Mouse (Mus musculus) ovary, postnatal 14 days (tissue): Measurements from ENCODE around the gene Clcn1.

Source experiments
- DNase-seq: peaks from one replicate; pipeline ENCODE4 v3.0.0; 2022; ENCODE audit warnings: low spot score

Clcn1 gene

GRCm38 (mm10) chr6:42309816-42310378, 23.4 kb downstream of the Clcn1 start:
- DNase-seq, result no peak

- DNase-seq, result no peak
These were observed 24.1 kb downstream of the Clcn1 start for GRCm38 (mm10) chr6:42310427-42311053.

- DNase-seq, result no peak
These were observed 31.8 kb downstream of the Clcn1 start for GRCm38 (mm10) chr6:42318293-42318692.

GRCm38 (mm10) chr6:42323371-42324066, 37.0 kb downstream of the Clcn1 start:
- DNase-seq, result no peak

- no peak for DNase-seq
These were observed 37.6 kb downstream of the Clcn1 start for GRCm38 (mm10) chr6:42324067-42324481.

- DNase-seq, result peak; percentile 5
These were observed 38.2 kb downstream of the Clcn1 start, which contains the start of gene Fam131b for GRCm38 (mm10) chr6:42324482-42325267. Gene Fam131b (minus strand): TSS chr6:42324643.

- DNase-seq, result peak; percentile 74
These were observed 38.8 kb downstream of the Clcn1 start for GRCm38 (mm10) chr6:42325268-42325609.

- DNase-seq, result no peak
These were observed 40.0 kb downstream of the Clcn1 start for GRCm38 (mm10) chr6:42326509-42326908.

GRCm38 (mm10) chr6:42328757-42329156, 42.3 kb downstream of the Clcn1 start:
- no peak for DNase-seq

GRCm38 (mm10) chr6:42330216-42330615, 43.7 kb downstream of the Clcn1 start:
- no peak for DNase-seq

GRCm38 (mm10) chr6:42330946-42331345, 44.5 kb downstream of the Clcn1 start:
- no peak for DNase-seq

- DNase-seq, result no peak
These were observed 52.7 kb downstream of the Clcn1 start for GRCm38 (mm10) chr6:42339189-42339588.

- no peak for DNase-seq
These were observed 53.5 kb downstream of the Clcn1 start for GRCm38 (mm10) chr6:42339981-42340380.

GRCm38 (mm10) chr6:42342171-42342570, 55.7 kb downstream of the Clcn1 start:
- no peak for DNase-seq

GRCm38 (mm10) chr6:42343361-42344120, 57.1 kb downstream of the Clcn1 start:
- no peak for DNase-seq

- no peak for DNase-seq
These were observed 57.8 kb downstream of the Clcn1 start for GRCm38 (mm10) chr6:42344255-42344654.

GRCm38 (mm10) chr6:42348281-42349005, 62.0 kb downstream of the Clcn1 start:
- DNase-seq, result no peak

- no peak for DNase-seq
These were observed 62.5 kb downstream of the Clcn1 start for GRCm38 (mm10) chr6:42349006-42349425.

GRCm38 (mm10) chr6:42349426-42350020, 63.0 kb downstream of the Clcn1 start, which contains the start of gene Zyx:
Gene Zyx (plus strand): TSS chr6:42349630.
- peak; percentile 83 for DNase-seq
